Mouse (Mus musculus) central nervous system, embryonic 14 days (tissue): ENCODE measurements around the gene Col1a2. TPM values are rescaled to one million over a fixed set of nuclear protein-coding genes. Genes with fewer than 3 reads are reported as not detected.

Source experiments
- polyA plus RNA-seq: library from polyadenylated mRNA; depleted of rRNA; stranded (reverse); fragments of >200 nt; gene quantifications from 2 replicates; pipeline ENCODE4 v1.2.3, GENCODE M21; 2012; rRNA removed

The Col1a2 gene
- polyA plus RNA-seq, result 166 and 391 TPM in 2 replicates

GRCm38 (mm10) chr6:4504603-4505131 lies at the start of gene Col1a2:
Gene Col1a2, plus strand, starts transcription at chr6:4504814.

Other genes with a start within 250 kb of the Col1a2 start
- gene Casd1, start 96.0 kb downstream of the Col1a2 start, polyA plus RNA-seq, result 40.4 and 41.3 TPM in 2 replicates
- gene Sgce, start 242.4 kb downstream of the Col1a2 start, polyA plus RNA-seq, result 41.3 and 46.2 TPM in 2 replicates
- 71.8 and 97.9 TPM in 2 replicates for gene Peg10, start 242.5 kb downstream of the Col1a2 start, polyA plus RNA-seq